Mouse (Mus musculus): ENCODE measurements around the gene 4932411N23Rik. TPM values are rescaled to one million over a fixed set of nuclear protein-coding genes. Genes with fewer than 3 reads are reported as not detected.
"Not testable (repeated sequence)": the region's sequence is repeated elsewhere in the genome, so short reads cannot be mapped to it uniquely, and the experiment has no call there.

Gene 4932411N23Rik
- not detected in 2 replicates for polyA plus RNA-seq (2015; fragmentation: Nextera tagmentation; extraction: Ambion mirVana)

DNA sequence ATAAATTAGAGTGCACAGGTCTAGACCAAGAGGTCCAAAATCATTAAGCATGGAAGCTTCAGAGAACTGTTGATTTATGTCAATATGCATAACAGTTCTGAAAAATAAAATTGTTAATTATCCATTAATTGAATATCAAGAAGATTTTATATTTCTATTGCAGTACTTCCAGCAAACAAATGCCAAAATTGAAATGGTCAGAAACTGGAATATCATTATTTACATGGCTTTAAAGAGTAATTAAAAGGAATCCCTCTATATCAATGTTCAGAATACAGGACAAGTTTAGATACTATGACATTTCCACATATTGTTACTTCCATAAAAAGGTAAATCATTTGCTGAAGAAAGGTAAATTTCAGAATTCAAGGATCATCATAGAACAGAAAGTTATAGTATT is at the start of gene 4932411N23Rik:
4932411N23Rik (minus strand) TSS at position 101 of the 400 bp plus-strand sequence.
- Histone ChIP-seq H3K27ac (ENCODE audit: low read length) (no peak within 1 kb of the TSS), H3K4me3 (replicated peaks; ENCODE audit: low read length) (no peak within 1 kb of the TSS), H3K9ac (replicated peaks; ENCODE audit: low read depth, low read length) (no peak within 1 kb of the TSS), H3K4me2 (ENCODE audit: low read length) (no peak within 1 kb of the TSS), H3K4me1 (replicated peaks; ENCODE audit: control insufficient read depth, insufficient read depth, low read length) (no peaks in the 10 kb centered on the region), H3K27me3 (replicated peaks; ENCODE audit: control insufficient read depth, insufficient read depth, low read length) (no peaks in the 10 kb centered on the region), H3K9me3 (ENCODE audit: control insufficient read depth, low read length) (no peaks in the 10 kb centered on the region), H3K36me3 (ENCODE audit: control insufficient read depth, insufficient read depth) (no peaks in the 10 kb centered on the region)
- ATAC-seq: no peak

DNA sequence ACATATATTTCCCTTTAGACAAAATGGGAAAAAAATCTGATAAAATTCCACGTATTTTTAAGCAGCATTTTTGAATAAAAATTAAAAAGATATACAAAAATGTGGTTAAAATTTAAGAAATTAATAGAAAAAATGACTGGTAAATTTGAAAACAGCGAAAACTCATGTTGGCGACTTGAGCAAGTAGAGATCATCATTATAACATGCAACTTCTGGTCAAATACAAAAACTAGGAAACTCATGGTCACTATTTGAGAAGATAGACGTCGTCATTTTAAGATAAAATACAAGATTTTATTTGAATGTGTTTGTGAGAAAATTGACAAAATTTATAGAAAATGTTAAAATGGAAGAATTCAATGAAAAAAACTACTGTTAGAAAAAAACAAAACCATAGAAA is 35.8 kb downstream of the 4932411N23Rik start:
- no peaks in the 10 kb centered on the region for H3K27me3 ChIP-seq (replicated peaks; ENCODE audit: control insufficient read depth, insufficient read depth, low read length)
- no peak overlapping the region for H3K4me3 ChIP-seq (replicated peaks; ENCODE audit: low read length)
- H3K36me3 ChIP-seq (ENCODE audit: control insufficient read depth, insufficient read depth): no peaks in the 10 kb centered on the region
- no peak overlapping the region for H3K27ac ChIP-seq (ENCODE audit: low read length)
- no peak overlapping the region for H3K9ac ChIP-seq (replicated peaks; ENCODE audit: low read depth, low read length)
- no peak overlapping the region for H3K4me2 ChIP-seq (ENCODE audit: low read length)
- no peak for ATAC-seq
- 85% methylated on average over 5 of the region's 5 CpGs for WGBS
- no peaks in the 10 kb centered on the region for H3K9me3 ChIP-seq (ENCODE audit: control insufficient read depth, low read length)
- no peaks in the 10 kb centered on the region for H3K4me1 ChIP-seq (replicated peaks; ENCODE audit: control insufficient read depth, insufficient read depth, low read length)

DNA sequence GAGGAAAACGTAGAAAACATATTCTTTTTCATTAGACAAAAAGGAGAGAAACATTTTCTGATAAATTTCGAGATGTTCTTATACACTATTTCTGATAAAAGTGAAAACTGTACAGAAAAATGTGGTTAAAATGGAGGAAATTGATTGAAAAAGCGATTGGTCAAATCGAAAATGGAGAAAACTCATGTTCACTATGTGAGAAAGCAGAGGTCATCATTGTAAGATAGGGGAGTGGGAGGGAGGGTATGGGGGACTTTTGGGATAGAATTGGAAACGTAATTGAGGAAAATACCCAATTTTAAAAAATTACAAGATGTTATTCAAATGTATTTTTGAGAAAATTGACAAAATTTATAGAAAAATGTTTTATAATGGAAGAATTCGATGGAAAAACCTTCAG is 38.0 kb downstream of the 4932411N23Rik start:
- H3K4me2 ChIP-seq (ENCODE audit: low read length): not testable (repeated sequence)
- WGBS: 86% methylated on average over 5 of the region's 6 CpGs

DNA sequence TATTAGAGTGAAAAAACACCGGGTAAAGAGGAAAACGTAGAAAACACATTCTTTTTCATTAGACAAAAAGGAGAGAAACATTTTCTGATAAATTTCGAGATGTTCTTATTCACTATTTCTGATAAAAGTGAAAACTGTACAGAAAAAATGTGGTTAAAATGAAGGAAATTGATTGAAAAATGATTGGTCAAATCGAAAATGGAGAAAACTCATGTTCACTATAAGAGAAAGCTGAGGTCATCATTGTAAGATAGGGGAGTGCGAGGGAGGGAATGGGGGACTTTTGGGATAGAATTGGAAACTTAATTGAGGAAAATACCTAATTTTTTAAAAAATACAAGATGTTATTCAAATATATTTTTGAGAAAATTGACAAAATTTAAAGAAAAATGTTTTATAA is 40.8 kb downstream of the 4932411N23Rik start:
- ATAC-seq; H3K4me1 ChIP-seq (replicated peaks; ENCODE audit: control insufficient read depth, insufficient read depth, low read length); H3K27me3 ChIP-seq (replicated peaks; ENCODE audit: control insufficient read depth, insufficient read depth, low read length); H3K4me3 ChIP-seq (replicated peaks; ENCODE audit: low read length); H3K9me3 ChIP-seq (ENCODE audit: control insufficient read depth, low read length); H3K36me3 ChIP-seq (ENCODE audit: control insufficient read depth, insufficient read depth); H3K9ac ChIP-seq (replicated peaks; ENCODE audit: low read depth, low read length); H3K4me2 ChIP-seq (ENCODE audit: low read length); H3K27ac ChIP-seq (ENCODE audit: low read length): not testable (repeated sequence)
- WGBS: 82% methylated on average over 5 of the region's 5 CpGs

More for the DNA sequence above, 38.0 kb downstream of the 4932411N23Rik start:
- H3K27me3 ChIP-seq (replicated peaks; ENCODE audit: control insufficient read depth, insufficient read depth, low read length); H3K9me3 ChIP-seq (ENCODE audit: control insufficient read depth, low read length); H3K27ac ChIP-seq (ENCODE audit: low read length); H3K4me3 ChIP-seq (replicated peaks; ENCODE audit: low read length); H3K9ac ChIP-seq (replicated peaks; ENCODE audit: low read depth, low read length); H3K36me3 ChIP-seq (ENCODE audit: control insufficient read depth, insufficient read depth); H3K4me1 ChIP-seq (replicated peaks; ENCODE audit: control insufficient read depth, insufficient read depth, low read length); ATAC-seq: not testable (repeated sequence)

DNA sequence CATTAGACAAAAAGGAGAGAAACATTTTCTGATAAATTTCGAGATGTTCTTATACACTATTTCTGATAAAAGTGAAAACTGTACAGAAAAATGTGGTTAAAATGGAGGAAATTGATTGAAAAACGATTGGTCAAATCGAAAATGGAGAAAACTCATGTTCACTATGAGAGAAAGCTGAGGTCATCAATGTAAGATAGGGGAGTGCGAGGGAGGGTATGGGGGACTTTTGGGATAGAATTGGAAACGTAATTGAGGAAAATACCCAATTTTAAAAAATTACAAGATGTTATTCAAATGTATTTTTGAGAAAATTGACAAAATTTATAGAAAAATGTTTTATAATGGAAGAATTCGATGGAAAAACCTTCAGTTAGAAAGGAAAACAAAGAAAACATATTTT is 42.2 kb downstream of the 4932411N23Rik start:
- WGBS: 80% methylated on average over 4 of the region's 6 CpGs
- not testable (repeated sequence) for H3K27ac ChIP-seq (ENCODE audit: low read length); H3K4me2 ChIP-seq (ENCODE audit: low read length)

More for the DNA sequence above, 42.2 kb downstream of the 4932411N23Rik start:
- H3K4me3 ChIP-seq (replicated peaks; ENCODE audit: low read length); H3K36me3 ChIP-seq (ENCODE audit: control insufficient read depth, insufficient read depth); H3K4me1 ChIP-seq (replicated peaks; ENCODE audit: control insufficient read depth, insufficient read depth, low read length); H3K9me3 ChIP-seq (ENCODE audit: control insufficient read depth, low read length); H3K27me3 ChIP-seq (replicated peaks; ENCODE audit: control insufficient read depth, insufficient read depth, low read length); H3K9ac ChIP-seq (replicated peaks; ENCODE audit: low read depth, low read length); ATAC-seq: not testable (repeated sequence)

Other genes with a start within 250 kb of the 4932411N23Rik start
- gene Gm382, start 224.1 kb upstream of the 4932411N23Rik start, polyA plus RNA-seq (2015; fragmentation: Nextera tagmentation; extraction: Ambion mirVana): not detected in 2 replicates

Measured in forebrain, embryonic 16.5 days (tissue).